Mouse (Mus musculus) embryonic facial prominence, embryonic 11.5 days (tissue): ENCODE measurements around the gene Dynlt1a. TPM values are rescaled to one million over a fixed set of nuclear protein-coding genes. Genes with fewer than 3 reads are reported as not detected.
"Not testable (repeated sequence)": the region's sequence is repeated elsewhere in the genome, so short reads cannot be mapped to it uniquely, and the experiment has no call there.

Experiments used
- ATAC-seq: fragments of 200-750 bp; cut with Nextera tagmentation; replicated peaks from 2 replicates; pipeline ENCODE4 v1.8.0; 2017; ENCODE audit warnings: low read depth; ENCODE audit not compliant: insufficient number of reproducible peaks, low FRiP score, low TSS enrichment
- DNase-seq: peaks from one replicate; pipeline ENCODE4 v3.0.0-alpha.2; 2015; ENCODE audit warnings: low spot score
- H3K27ac ChIP-seq: fragments of 300-500 bp; sonication (generic); replicated peaks from 2 replicates; pipeline ENCODE4 v1.5.1; 2014; ENCODE audit warnings: mild to moderate bottlenecking, low read depth, low read length, control low read depth
- H3K27me3 ChIP-seq: fragments of 300-500 bp; sonication (generic); 2 replicates; pipeline ENCODE4 v1.6.1; 2014; ENCODE audit warnings: mild to moderate bottlenecking, low read length, moderate library complexity, mixed read lengths; ENCODE audit not compliant: control insufficient read depth, insufficient read depth
- H3K36me3 ChIP-seq: fragments of 300-500 bp; sonication (generic); replicated peaks from 2 replicates; pipeline ENCODE4 v1.6.1; 2014; ENCODE audit warnings: low read depth, mild to moderate bottlenecking, low read length, moderate library complexity, mixed read lengths; ENCODE audit not compliant: control insufficient read depth, insufficient read depth
- H3K4me1 ChIP-seq: fragments of 300-500 bp; sonication (generic); 2 replicates; pipeline ENCODE4 v1.6.1; 2014; ENCODE audit warnings: low read length, mixed read lengths; ENCODE audit not compliant: control insufficient read depth, insufficient read depth
- H3K4me2 ChIP-seq: fragments of 300-500 bp; sonication (generic); 2 replicates; pipeline ENCODE4 v1.6.1; 2014; ENCODE audit warnings: low read depth, mild to moderate bottlenecking, control low read depth, low read length, moderate library complexity
- H3K4me3 ChIP-seq: fragments of 300-500 bp; sonication (generic); 2 replicates; pipeline ENCODE4 v1.5.1; 2014; ENCODE audit warnings: low read depth, low read length, control low read depth
- H3K9ac ChIP-seq: fragments of 300-500 bp; sonication (generic); replicated peaks from 2 replicates; pipeline ENCODE4 v1.6.1; 2014; ENCODE audit warnings: mild to moderate bottlenecking, control low read depth, low read length
- H3K9me3 ChIP-seq: fragments of 300-500 bp; sonication (generic); replicated peaks from 2 replicates; pipeline ENCODE4 v1.6.1; 2016; ENCODE audit warnings: mild to moderate bottlenecking, low read length, inconsistent platforms, mixed read lengths; ENCODE audit not compliant: control insufficient read depth
- WGBS: fragments of 180-500 bp; shearing (Covaris S2); extraction: QIAGEN DNeasy Blood & Tissue Kit; methylation state at CpG from one replicate; pipeline ENCODE4 v1.1.7; 2014; 5-methylcytosine and 5-hydroxymethylcytosine counted together
- polyA plus RNA-seq: library from polyadenylated mRNA; unstranded; fragments of >200 nt; fragmentation: Nextera tagmentation; extraction: Ambion mirVana; gene quantifications from 2 replicates; pipeline ENCODE4 v1.2.1, GENCODE M21; 2014

Gene Dynlt1a
- polyA plus RNA-seq = 25.3 and 27.0 TPM in 2 replicates

GRCm38 (mm10) chr17:6317339-6317985 is at the start of gene Dynlt1a:
Gene Dynlt1a (minus strand): TSS chr17:6317500.
- H3K9me3 ChIP-seq, H3K36me3 ChIP-seq, H3K4me1 ChIP-seq, H3K27me3 ChIP-seq, H3K27ac ChIP-seq, H3K9ac ChIP-seq: not testable (repeated sequence)
- WGBS = 9% methylated on average over 23 of the region's 23 CpGs
- peak; percentile 85 for ATAC-seq
- DNase-seq = peak; percentile 91
- H3K4me2 ChIP-seq = peak within 1 kb of the TSS; percentile 44
- H3K4me3 ChIP-seq = peak within 1 kb of the TSS; percentile 29

GRCm38 (mm10) chr17:6355256-6355655 is 38.0 kb upstream of the Dynlt1a start:
- not testable (repeated sequence) for H3K4me2 ChIP-seq, ATAC-seq, H3K27ac ChIP-seq, H3K4me3 ChIP-seq, H3K4me1 ChIP-seq, H3K36me3 ChIP-seq, H3K9me3 ChIP-seq, DNase-seq, H3K9ac ChIP-seq, H3K27me3 ChIP-seq
- WGBS = 89% methylated on average over 10 of the region's 10 CpGs

- H3K9ac ChIP-seq, H3K9me3 ChIP-seq, H3K27ac ChIP-seq, H3K4me2 ChIP-seq, DNase-seq, H3K36me3 ChIP-seq, H3K27me3 ChIP-seq, H3K4me1 ChIP-seq, H3K4me3 ChIP-seq, ATAC-seq: not testable (repeated sequence)
- no CpG with 5 or more reads among the region's 12 CpGs for WGBS
Observed at GRCm38 (mm10) chr17:6342606-6343294, 25.4 kb upstream of the Dynlt1a start.

- H3K9ac ChIP-seq, H3K4me3 ChIP-seq, H3K27me3 ChIP-seq, H3K27ac ChIP-seq, H3K4me1 ChIP-seq, DNase-seq, H3K4me2 ChIP-seq, ATAC-seq, H3K36me3 ChIP-seq, H3K9me3 ChIP-seq: not testable (repeated sequence)
- WGBS = 64% methylated on average over 3 of the region's 4 CpGs
Observed at GRCm38 (mm10) chr17:6328997-6329396, 11.7 kb upstream of the Dynlt1a start.

GRCm38 (mm10) chr17:6327554-6327953 is 10.3 kb upstream of the Dynlt1a start:
- H3K4me1 ChIP-seq, H3K27ac ChIP-seq, DNase-seq, H3K27me3 ChIP-seq, H3K36me3 ChIP-seq, H3K4me3 ChIP-seq, H3K9ac ChIP-seq, H3K9me3 ChIP-seq, ATAC-seq, H3K4me2 ChIP-seq: not testable (repeated sequence)
- 91% methylated on average over 7 of the region's 7 CpGs for WGBS

- WGBS = 76% methylated on average over 6 of the region's 6 CpGs
- not testable (repeated sequence) for H3K9ac ChIP-seq, DNase-seq
Observed at GRCm38 (mm10) chr17:6325543-6325942, 8.2 kb upstream of the Dynlt1a start.

GRCm38 (mm10) chr17:6325021-6325420 is 7.7 kb upstream of the Dynlt1a start:
- not testable (repeated sequence) for H3K9me3 ChIP-seq, H3K9ac ChIP-seq, DNase-seq, H3K4me1 ChIP-seq, H3K4me2 ChIP-seq, H3K36me3 ChIP-seq, H3K27ac ChIP-seq, H3K27me3 ChIP-seq, ATAC-seq, H3K4me3 ChIP-seq
- WGBS = 56% methylated on average over 10 of the region's 10 CpGs

More at GRCm38 (mm10) chr17:6325543-6325942, 8.2 kb upstream of the Dynlt1a start:
- not testable (repeated sequence) for H3K9me3 ChIP-seq, H3K4me3 ChIP-seq, H3K4me2 ChIP-seq, H3K27ac ChIP-seq, ATAC-seq, H3K27me3 ChIP-seq, H3K36me3 ChIP-seq, H3K4me1 ChIP-seq

- H3K4me2 ChIP-seq, H3K27ac ChIP-seq, H3K9ac ChIP-seq, H3K27me3 ChIP-seq, H3K4me3 ChIP-seq, H3K4me1 ChIP-seq, DNase-seq, H3K36me3 ChIP-seq, H3K9me3 ChIP-seq: not testable (repeated sequence)
- peak; percentile 40; the same call in 1 of the 2 replicates for ATAC-seq
- no CpG with 5 or more reads among the region's 10 CpGs for WGBS
Observed at GRCm38 (mm10) chr17:6321778-6322101, 4.4 kb upstream of the Dynlt1a start.
